Mouse (Mus musculus) CD4-positive naive resting alpha-beta T cell, adult 57 days (primary cell): ENCODE measurements around the gene Gnmt. TPM values are rescaled to one million over a fixed set of nuclear protein-coding genes. Genes with fewer than 3 reads are reported as not detected.

ENCODE experiments used
- total RNA-seq: library from RNA; stranded (reverse); gene quantifications from one replicate; pipeline ENCODE4 v1.2.4, GENCODE M21; 2023

Gnmt gene
- total RNA-seq: 2.0 TPM

GRCm38 (mm10) chr17:46728904-46729318 lies at the start of gene Gnmt:
TSS of gene Gnmt (minus strand) at chr17:46729168.

GRCm38 (mm10) chr17:46772404-46773277 lies 43.7 kb upstream of the Gnmt start, which contains the start of gene 2310039H08Rik:
TSS of gene 2310039H08Rik (plus strand) at chr17:46772635.

GRCm38 (mm10) chr17:46763544-46763943 lies 34.6 kb upstream of the Gnmt start, which contains the start of gene Ptcra:
TSS of gene Ptcra (minus strand) at chr17:46763712.

GRCm38 (mm10) chr17:46751794-46752556 lies 23.0 kb upstream of the Gnmt start, which contains the start of gene Cnpy3:
TSS of gene Cnpy3 (minus strand) at chr17:46752214.

GRCm38 (mm10) chr17:46710959-46711597 lies 17.9 kb downstream of the Gnmt start, which contains the start of gene Pex6:
TSS of gene Pex6 (plus strand) at chr17:46711463.

GRCm38 (mm10) chr17:46704887-46705835 lies 23.8 kb downstream of the Gnmt start, which contains the start of gene Ppp2r5d:
TSS of gene Ppp2r5d (minus strand) at chr17:46705111.

GRCm38 (mm10) chr17:46680760-46681373 lies 48.1 kb downstream of the Gnmt start, which contains the start of gene Klhdc3:
TSS of gene Klhdc3 (minus strand) at chr17:46680914.

GRCm38 (mm10) chr17:46678416-46678815 lies 50.6 kb downstream of the Gnmt start, which contains the start of gene Mea1:
TSS of gene Mea1 (plus strand) at chr17:46678793.

Other genes with a start within 250 kb of the Gnmt start
- gene Ttbk1, start 241.5 kb downstream of the Gnmt start, total RNA-seq: 0.59 TPM
- 0.83 TPM for gene Dnph1, start 232.5 kb downstream of the Gnmt start, total RNA-seq
- 15.0 TPM for gene Cul9, start 182.8 kb downstream of the Gnmt start, total RNA-seq
- 84.8 TPM for gene Srf, start 173.0 kb downstream of the Gnmt start, total RNA-seq
- 0.21 TPM for gene Ptk7, start 99.7 kb downstream of the Gnmt start, total RNA-seq
- 14.8 TPM for gene Klc4, start 83.1 kb downstream of the Gnmt start, total RNA-seq
- gene Mrpl2, start 82.9 kb downstream of the Gnmt start, total RNA-seq: 32.0 TPM
- 5.6 TPM for gene Cul7, start 78.8 kb downstream of the Gnmt start, total RNA-seq
- gene Rrp36, start 54.8 kb downstream of the Gnmt start, total RNA-seq: 29.7 TPM
- gene Mea1, start 50.4 kb downstream of the Gnmt start, total RNA-seq: 49.4 TPM
- 50.4 TPM for gene Klhdc3, start 48.3 kb downstream of the Gnmt start, total RNA-seq
- 42.6 TPM for gene Ppp2r5d, start 24.1 kb downstream of the Gnmt start, total RNA-seq
- gene Pex6, start 17.7 kb downstream of the Gnmt start, total RNA-seq: 29.0 TPM
- 52.2 TPM for gene Cnpy3, start 23.0 kb upstream of the Gnmt start, total RNA-seq
- 0.77 TPM for gene Ptcra, start 34.5 kb upstream of the Gnmt start, total RNA-seq
- gene 2310039H08Rik, start 43.5 kb upstream of the Gnmt start, total RNA-seq: 16.3 TPM
- gene Rpl7l1, start 53.5 kb upstream of the Gnmt start, total RNA-seq: 63.5 TPM
- gene Bicral, start 129.3 kb upstream of the Gnmt start, total RNA-seq: 60.7 TPM
- gene Tbcc, start 161.5 kb upstream of the Gnmt start, total RNA-seq: 17.5 TPM
- not detected for gene Prph2, start 181.3 kb upstream of the Gnmt start, total RNA-seq